Mouse (Mus musculus): ENCODE measurements around the gene Trmt2a.

DNA sequence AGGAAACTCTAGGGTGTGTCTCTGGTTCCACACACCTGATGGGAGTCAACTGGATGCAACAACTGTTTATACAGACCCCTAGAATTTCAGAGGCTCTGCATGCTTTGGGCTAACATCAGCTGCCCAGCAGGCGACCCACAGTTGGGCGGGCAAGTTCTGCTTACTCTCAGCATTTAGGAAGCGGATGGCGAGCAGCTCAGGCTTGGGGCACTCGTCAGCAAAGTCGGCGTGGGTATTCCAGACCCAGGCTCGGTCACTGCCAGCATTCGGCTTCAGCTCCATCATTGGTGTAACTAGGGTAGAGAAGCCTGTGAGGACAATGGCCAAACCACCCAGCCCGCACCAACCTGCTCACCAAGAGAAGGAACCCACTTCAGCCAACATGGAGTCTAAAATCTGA, 6.9 kb upstream of the Trmt2a start:
- TF ChIP-seq POLR2A (IDR thresholded peaks at IDR 0.05; ENCODE audit: control insufficient read depth, low read depth, low read length) (no peak), CTCF (IDR thresholded peaks at IDR 0.05; ENCODE audit: control insufficient read depth, insufficient read depth, insufficient replicate concordance, low read depth, low read length) (no peak)

All from testis, adult 2 months (tissue).